10 mouse cellular contexts compared by ENCODE assay signal in the genomic region with DNA sequence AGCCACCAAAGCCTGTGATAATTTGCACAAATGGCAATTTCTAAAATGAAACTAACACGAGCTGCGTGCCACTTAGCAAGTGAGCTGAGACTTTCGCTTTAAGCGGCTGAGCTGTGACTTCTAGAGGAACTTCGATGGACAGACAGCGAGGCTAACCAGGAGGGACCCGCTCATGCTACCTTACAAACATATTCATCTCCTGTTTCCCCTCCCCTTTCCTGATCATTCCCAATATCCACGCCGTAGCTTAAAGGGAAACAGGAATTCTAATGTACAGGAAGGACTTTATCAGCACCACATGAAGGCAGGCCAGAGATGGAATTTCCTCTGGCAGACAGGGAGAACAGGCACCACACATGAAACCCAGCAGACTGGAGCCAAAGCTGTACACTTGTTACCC. TPM values are rescaled to one million over a fixed set of nuclear protein-coding genes. Genes with fewer than 3 reads are reported as not detected.
DNase-seq lines count a peak whose midpoint lies in the region; ATAC-seq and TF ChIP-seq lines count a peak whose summit lies in the region.
"Had no signal": no experiment of that assay in that cellular context is flagged by ENCODE, and none has a peak within 500 bp of the region (broad histone marks: within the 10 kb centered on the region; RNA-seq: fewer than 3 reads in every experiment).

No protein-coding gene starts in this region.

- TF ChIP-seq EP300 in heart, adult 2 months (IDR thresholded peaks at IDR 0.05; ENCODE audit: insufficient read depth, low read depth, low read length) = no peak

- H3K36me3 ChIP-seq in heart, adult 2 months (ENCODE audit: control insufficient read depth, insufficient read depth, low read length) = peaks cover 34% of the 10 kb centered on the region
- 0 out of 2 replicates have a peak, but pooled peaks cover 4% of the 10 kb centered on the region for H3K36me3 ChIP-seq in kidney, postnatal 0 days (ENCODE audit: insufficient read depth, low read length)

- ATAC-seq in kidney, postnatal 0 days (replicated peaks; ENCODE audit: low FRiP score, low read depth) = no peak

- peak overlapping the region; percentile 35 for H3K4me2 ChIP-seq in kidney, postnatal 0 days (ENCODE audit: low read length)

- no peak for DNase-seq in gastrocnemius, adult 2 months
- DNase-seq in gastrocnemius, postnatal 14 days = no peak
- DNase-seq in 3T3-L1 (ENCODE audit: low read depth, low spot score) = peak; percentile 76
- DNase-seq in heart, adult 2 months = peak in 1 of 2 experiments; percentile 40
- DNase-seq in kidney, postnatal 0 days (ENCODE audit: low spot score) = peak; percentile 64
- no peak for DNase-seq in adrenal gland, postnatal 36 days
- no peak for DNase-seq in layer of hippocampus, postnatal 36 days
- DNase-seq in spleen, postnatal 36 days (ENCODE audit: low spot score in 2 of 2) = no peak
- DNase-seq: cerebellum, postnatal 10 days had no signal

- H3K79me2 ChIP-seq in heart, adult 2 months (replicated peaks; ENCODE audit: control insufficient read depth, insufficient read depth, low read length) = peaks cover 3% of the 10 kb centered on the region; the same call in 1 of the 2 replicates

- no peaks in the 10 kb centered on the region for H3K27me3 ChIP-seq in heart, adult 2 months (ENCODE audit: control insufficient read depth, insufficient read depth, low read length)
- no peaks in the 10 kb centered on the region for H3K27me3 ChIP-seq in kidney, postnatal 0 days (ENCODE audit: insufficient read depth, low read length)

- TF ChIP-seq CTCF in gastrocnemius, adult 2 months (IDR thresholded peaks at IDR 0.05) = no peak
- TF ChIP-seq CTCF in heart, adult 2 months (IDR thresholded peaks at IDR 0.05) = no peak
- no peak for TF ChIP-seq CTCF in kidney, postnatal 0 days (IDR thresholded peaks at IDR 0.05; ENCODE audit: low read depth)

- peaks cover 12% of the 10 kb centered on the region for H3K4me1 ChIP-seq in heart, adult 2 months (ENCODE audit: control insufficient read depth, insufficient read depth, low read length)
- H3K4me1 ChIP-seq in kidney, postnatal 0 days (replicated peaks; ENCODE audit: insufficient read depth, low read length) = peaks cover 20% of the 10 kb centered on the region; the same call in 1 of the 2 replicates

- H3K27ac ChIP-seq in gastrocnemius, adult 2 months = no peak overlapping the region
- peak overlapping the region; percentile 64 for H3K27ac ChIP-seq in heart, adult 2 months
- H3K27ac ChIP-seq in kidney, postnatal 0 days = peak overlapping the region; percentile 26
- H3K27ac ChIP-seq: liver, embryonic 14.5 days had no signal

- intact Hi-C loops in gastrocnemius, adult 2 months (cut with DNase I) = no loop called here
- intact Hi-C loops in gastrocnemius, postnatal 14 days (cut with DNase I; ENCODE audit: low total_unique reads) = no loop called here
- intact Hi-C loops in heart, adult 2 months (cut with DNase I) = loop anchor here (2.0 kb wide), 1 partner anchor 13 kb away; no protein-coding TSS in a partner anchor

- TF ChIP-seq POLR2A in heart, adult 2 months (IDR thresholded peaks at IDR 0.05; ENCODE audit: insufficient read depth, low read depth, low read length) = no peak

- peak overlapping the region; percentile 48 for H3K9ac ChIP-seq in heart, adult 2 months (ENCODE audit: low read depth, low read length)
- no peak overlapping the region for H3K9ac ChIP-seq in kidney, postnatal 0 days (ENCODE audit: low read depth, low read length)
- H3K9ac ChIP-seq: liver, embryonic 14.5 days had no signal

- H3K9me3 ChIP-seq in kidney, postnatal 0 days (replicated peaks; ENCODE audit: low read length) = no peaks in the 10 kb centered on the region

- WGBS in heart, adult 2 months = 14% methylated on average over 9 of the region's 9 CpGs
- 61% methylated on average over 9 of the region's 9 CpGs for WGBS in kidney, postnatal 0 days

- peak overlapping the region; percentile 13 for H3K4me3 ChIP-seq in gastrocnemius, adult 2 months
- H3K4me3 ChIP-seq in heart, adult 2 months = peak overlapping the region; percentile 50
- no peak overlapping the region for H3K4me3 ChIP-seq in kidney, postnatal 0 days (replicated peaks; ENCODE audit: low read depth, low read length)

RNA-seq across cellular contexts. Expression of a gene that starts 15.9 kb away (rescaled TPM):
- 1 to 10 TPM in 1 of 2 experiments, under 1 TPM in 1; 0.84 to 1.3 TPM for total RNA-seq in gastrocnemius, adult 2 months (2021)
- total RNA-seq in gastrocnemius, postnatal 14 days (2021) = 1 to 10 TPM; 2.6 to 3.2 TPM
- 10 to 100 TPM; 24.9 to 30.4 TPM for total RNA-seq in heart, adult 2 months (2021)
- 16.9 and 22.4 TPM in 2 replicates for polyA plus RNA-seq in heart, adult 2 months (2012; rRNA removed)
- 52.8 and 60.4 TPM in 2 replicates for polyA plus RNA-seq in kidney, postnatal 0 days (2015; fragmentation: Nextera tagmentation; extraction: Ambion mirVana)
- 100 to 1,000 TPM; 224 to 238 TPM for total RNA-seq in adrenal gland, postnatal 36 days (2021)
- 10 to 100 TPM; 39.2 to 43.8 TPM for total RNA-seq in layer of hippocampus, postnatal 36 days (2021)

Comparison
In these comparisons a context has a peak if more than half of its experiments do, and no peak if none do; other contexts are left out.
1. DNase-seq: peak in 3T3-L1 (single experiment) and kidney, postnatal 0 days (single experiment); none in gastrocnemius, adult 2 months (single experiment), gastrocnemius, postnatal 14 days (single experiment), adrenal gland, postnatal 36 days (0 of 2), layer of hippocampus, postnatal 36 days (0 of 2) and spleen, postnatal 36 days (0 of 2).
2. RNA of a gene that starts 15.9 kb away (total RNA-seq): 224 to 238 TPM in adrenal gland, postnatal 36 days, 39.2 to 43.8 TPM in layer of hippocampus, postnatal 36 days and 24.9 to 30.4 TPM in heart, adult 2 months; 2.6 to 3.2 TPM in gastrocnemius, postnatal 14 days and 0.84 to 1.3 TPM in gastrocnemius, adult 2 months; every median in the first group is over 4 times any median in the second.